Mouse (Mus musculus) splenic B cell, adult 2 months (primary cell): ENCODE measurements around the gene Aig1.

Source experiments
- DNase-seq: peaks from one replicate; pipeline ENCODE4 v3.0.0-alpha.2; 2011; ENCODE audit warnings: low read depth, low spot score
- H3K27me3 ChIP-seq: 2 replicates; pipeline ENCODE4 v1.6.1; 2012; ENCODE audit warnings: mild to moderate bottlenecking, low read length, moderate library complexity, mixed read lengths; ENCODE audit not compliant: control insufficient read depth, poor library complexity, insufficient read depth, severe bottlenecking
- H3K36me3 ChIP-seq: 2 replicates; pipeline ENCODE4 v1.6.1; 2012; ENCODE audit warnings: mild to moderate bottlenecking, low read length, moderate library complexity, mixed read lengths; ENCODE audit not compliant: control insufficient read depth, poor library complexity, insufficient read depth, severe bottlenecking

The Aig1 gene

GRCm38 (mm10) chr10:13869322-13870035 lies 699 bp upstream of the Aig1 start:
- no peaks in the 10 kb centered on the region for H3K36me3 ChIP-seq
- H3K27me3 ChIP-seq = no peaks in the 10 kb centered on the region
- DNase-seq = peak; percentile 65

- no peaks in the 10 kb centered on the region for H3K36me3 ChIP-seq
- H3K27me3 ChIP-seq = no peaks in the 10 kb centered on the region
- peak; percentile 40 for DNase-seq
Observed at GRCm38 (mm10) chr10:13866391-13866790, 2.4 kb downstream of the Aig1 start.

- Histone ChIP-seq H3K36me3 (no peaks in the 10 kb centered on the region), H3K27me3 (no peaks in the 10 kb centered on the region)
- no peak for DNase-seq
Observed at GRCm38 (mm10) chr10:13861115-13861909, 7.5 kb downstream of the Aig1 start.

GRCm38 (mm10) chr10:13856438-13856837 lies 12.3 kb downstream of the Aig1 start:
- DNase-seq = no peak
- Histone ChIP-seq H3K27me3 (no peaks in the 10 kb centered on the region), H3K36me3 (no peaks in the 10 kb centered on the region)

GRCm38 (mm10) chr10:13855969-13856368 lies 12.8 kb downstream of the Aig1 start:
- no peaks in the 10 kb centered on the region for H3K36me3 ChIP-seq
- no peak for DNase-seq
- H3K27me3 ChIP-seq = no peaks in the 10 kb centered on the region

- no peaks in the 10 kb centered on the region for H3K27me3 ChIP-seq
- no peak for DNase-seq
- H3K36me3 ChIP-seq = no peaks in the 10 kb centered on the region
Observed at GRCm38 (mm10) chr10:13855111-13855510, 13.7 kb downstream of the Aig1 start.

- no peak for DNase-seq
- no peaks in the 10 kb centered on the region for H3K27me3 ChIP-seq
- H3K36me3 ChIP-seq = no peaks in the 10 kb centered on the region
Observed at GRCm38 (mm10) chr10:13850071-13850470, 18.7 kb downstream of the Aig1 start.

- DNase-seq = no peak
Observed at GRCm38 (mm10) chr10:13849205-13849604, 19.6 kb downstream of the Aig1 start.

GRCm38 (mm10) chr10:13844864-13845263 lies 23.9 kb downstream of the Aig1 start:
- H3K36me3 ChIP-seq = no peaks in the 10 kb centered on the region
- H3K27me3 ChIP-seq = no peaks in the 10 kb centered on the region
- no peak for DNase-seq

More at GRCm38 (mm10) chr10:13849205-13849604, 19.6 kb downstream of the Aig1 start:
- no peaks in the 10 kb centered on the region for H3K27me3 ChIP-seq
- H3K36me3 ChIP-seq = no peaks in the 10 kb centered on the region

- Histone ChIP-seq H3K27me3 (no peaks in the 10 kb centered on the region), H3K36me3 (no peaks in the 10 kb centered on the region)
- no peak for DNase-seq
Observed at GRCm38 (mm10) chr10:13843746-13844145, 25.0 kb downstream of the Aig1 start.

- no peak for DNase-seq
- no peaks in the 10 kb centered on the region for H3K27me3 ChIP-seq
- H3K36me3 ChIP-seq = no peaks in the 10 kb centered on the region
Observed at GRCm38 (mm10) chr10:13842855-13843254, 25.9 kb downstream of the Aig1 start.

GRCm38 (mm10) chr10:13838511-13839126 lies 30.2 kb downstream of the Aig1 start:
- H3K27me3 ChIP-seq = no peaks in the 10 kb centered on the region
- no peaks in the 10 kb centered on the region for H3K36me3 ChIP-seq
- DNase-seq = no peak

- H3K36me3 ChIP-seq = no peaks in the 10 kb centered on the region
- H3K27me3 ChIP-seq = no peaks in the 10 kb centered on the region
- DNase-seq = no peak
Observed at GRCm38 (mm10) chr10:13837709-13838456, 30.9 kb downstream of the Aig1 start.

- no peaks in the 10 kb centered on the region for H3K36me3 ChIP-seq
- no peaks in the 10 kb centered on the region for H3K27me3 ChIP-seq
- DNase-seq = no peak
Observed at GRCm38 (mm10) chr10:13836956-13837355, 31.8 kb downstream of the Aig1 start.
